Mouse (Mus musculus) midbrain, embryonic 12.5 days (tissue): ENCODE measurements around the gene Fndc9. TPM values are rescaled to one million over a fixed set of nuclear protein-coding genes. Genes with fewer than 3 reads are reported as not detected.

ENCODE experiments used
- ATAC-seq: fragments of 200-750 bp; cut with Nextera tagmentation; 2 replicates; pipeline ENCODE4 v1.8.0; 2017; ENCODE audit warnings: low read depth, moderate TSS enrichment, moderate library complexity; ENCODE audit not compliant: low FRiP score
- H3K27ac ChIP-seq: fragments of 300-500 bp; sonication (generic); replicated peaks from 2 replicates; pipeline ENCODE4 v1.5.1; 2016; ENCODE audit warnings: mild to moderate bottlenecking
- H3K27me3 ChIP-seq: fragments of 300-500 bp; sonication (generic); 2 replicates; pipeline ENCODE4 v1.6.1; 2016; ENCODE audit warnings: mild to moderate bottlenecking
- H3K36me3 ChIP-seq: fragments of 300-500 bp; sonication (generic); 2 replicates; pipeline ENCODE4 v1.6.1; 2016
- H3K4me1 ChIP-seq: fragments of 300-500 bp; sonication (generic); 2 replicates; pipeline ENCODE4 v1.6.1; 2016
- H3K4me2 ChIP-seq: fragments of 300-500 bp; sonication (generic); replicated peaks from 2 replicates; pipeline ENCODE4 v1.6.1; 2016; ENCODE audit warnings: mild to moderate bottlenecking, moderate library complexity
- H3K4me3 ChIP-seq: fragments of 300-500 bp; sonication (generic); 2 replicates; pipeline ENCODE4 v1.5.1; 2016; ENCODE audit warnings: mild to moderate bottlenecking
- H3K9ac ChIP-seq: fragments of 300-500 bp; sonication (generic); replicated peaks from 2 replicates; pipeline ENCODE4 v1.6.1; 2016; ENCODE audit warnings: mild to moderate bottlenecking, moderate library complexity
- H3K9me3 ChIP-seq: fragments of 300-500 bp; sonication (generic); 2 replicates; pipeline ENCODE4 v1.6.1; 2016; ENCODE audit warnings: mild to moderate bottlenecking
- WGBS: fragments of 180-500 bp; shearing (Covaris S2); methylation state at CpG from one replicate; pipeline ENCODE4 v1.1.7; 2016; 5-methylcytosine and 5-hydroxymethylcytosine counted together
- polyA plus RNA-seq: library from polyadenylated mRNA; unstranded; fragments of >200 nt; fragmentation: Nextera tagmentation; extraction: Ambion mirVana; gene quantifications from 2 replicates; pipeline ENCODE4 v1.2.1, GENCODE M21; 2016

Gene Fndc9
- polyA plus RNA-seq, 1 experiment from 2014 or later: 2.2 TPM

GRCm38 (mm10) chr11:46263291-46263690, 28.0 kb downstream of the Fndc9 start:
- no peak overlapping the region for H3K4me2 ChIP-seq
- H3K36me3 ChIP-seq: peaks cover 86% of the 10 kb centered on the region
- H3K9me3 ChIP-seq: no peaks in the 10 kb centered on the region
- H3K4me1 ChIP-seq: no peaks in the 10 kb centered on the region
- no peaks in the 10 kb centered on the region for H3K27me3 ChIP-seq
- H3K27ac ChIP-seq: no peak overlapping the region
- no peak overlapping the region for H3K9ac ChIP-seq
- 93% methylated on average over 11 of the region's 11 CpGs for WGBS
- no peak for ATAC-seq
- H3K4me3 ChIP-seq: no peak overlapping the region

GRCm38 (mm10) chr11:46264584-46264983, 29.3 kb downstream of the Fndc9 start:
- H3K36me3 ChIP-seq: peaks cover 85% of the 10 kb centered on the region
- no peaks in the 10 kb centered on the region for H3K4me1 ChIP-seq
- no peak overlapping the region for H3K4me2 ChIP-seq
- H3K9ac ChIP-seq: no peak overlapping the region
- no peaks in the 10 kb centered on the region for H3K9me3 ChIP-seq
- H3K4me3 ChIP-seq: no peak overlapping the region
- H3K27me3 ChIP-seq: no peaks in the 10 kb centered on the region
- ATAC-seq: no peak
- no peak overlapping the region for H3K27ac ChIP-seq
- WGBS: 66% methylated on average over 3 of the region's 3 CpGs

GRCm38 (mm10) chr11:46265031-46265786, 29.9 kb downstream of the Fndc9 start:
- no peak for ATAC-seq
- no peak overlapping the region for H3K9ac ChIP-seq
- 92% methylated on average over 11 of the region's 11 CpGs for WGBS
- no peak overlapping the region for H3K27ac ChIP-seq
- H3K27me3 ChIP-seq: no peaks in the 10 kb centered on the region
- no peaks in the 10 kb centered on the region for H3K4me1 ChIP-seq
- H3K36me3 ChIP-seq: peaks cover 84% of the 10 kb centered on the region
- no peaks in the 10 kb centered on the region for H3K9me3 ChIP-seq
- H3K4me3 ChIP-seq: no peak overlapping the region
- H3K4me2 ChIP-seq: no peak overlapping the region

GRCm38 (mm10) chr11:46268991-46269390, 33.7 kb downstream of the Fndc9 start:
- no peak overlapping the region for H3K4me2 ChIP-seq
- no peak overlapping the region for H3K4me3 ChIP-seq
- 24% methylated on average over 7 of the region's 7 CpGs for WGBS
- H3K9ac ChIP-seq: no peak overlapping the region
- ATAC-seq: peak; percentile 59; the same call in 1 of the 2 replicates
- peaks cover 79% of the 10 kb centered on the region for H3K36me3 ChIP-seq
- no peaks in the 10 kb centered on the region for H3K9me3 ChIP-seq
- no peaks in the 10 kb centered on the region for H3K27me3 ChIP-seq
- H3K4me1 ChIP-seq: no peaks in the 10 kb centered on the region
- H3K27ac ChIP-seq: no peak overlapping the region

GRCm38 (mm10) chr11:46269391-46269790, 34.1 kb downstream of the Fndc9 start:
- ATAC-seq: 0 out of 2 replicates have a peak, but pooled peaks have one; percentile 29
- no peaks in the 10 kb centered on the region for H3K27me3 ChIP-seq
- no peak overlapping the region for H3K9ac ChIP-seq
- H3K4me3 ChIP-seq: no peak overlapping the region
- H3K4me2 ChIP-seq: no peak overlapping the region
- peaks cover 81% of the 10 kb centered on the region for H3K36me3 ChIP-seq
- no peaks in the 10 kb centered on the region for H3K4me1 ChIP-seq
- H3K9me3 ChIP-seq: no peaks in the 10 kb centered on the region
- H3K27ac ChIP-seq: no peak overlapping the region
- 75% methylated on average over 9 of the region's 9 CpGs for WGBS

GRCm38 (mm10) chr11:46269893-46270292, 34.6 kb downstream of the Fndc9 start:
- no peaks in the 10 kb centered on the region for H3K4me1 ChIP-seq
- 81% methylated on average over 3 of the region's 3 CpGs for WGBS
- H3K36me3 ChIP-seq: peaks cover 79% of the 10 kb centered on the region
- no peaks in the 10 kb centered on the region for H3K9me3 ChIP-seq
- no peaks in the 10 kb centered on the region for H3K27me3 ChIP-seq
- no peak overlapping the region for H3K4me3 ChIP-seq
- H3K27ac ChIP-seq: no peak overlapping the region
- no peak for ATAC-seq
- no peak overlapping the region for H3K9ac ChIP-seq
- no peak overlapping the region for H3K4me2 ChIP-seq

- H3K9ac ChIP-seq: no peak overlapping the region
Observed at GRCm38 (mm10) chr11:46272058-46272681, 36.8 kb downstream of the Fndc9 start.

GRCm38 (mm10) chr11:46273969-46274368, 38.6 kb downstream of the Fndc9 start:
- Histone ChIP-seq H3K27ac (no peak overlapping the region), H3K27me3 (no peaks in the 10 kb centered on the region), H3K9me3 (no peaks in the 10 kb centered on the region), H3K36me3 (peaks cover 69% of the 10 kb centered on the region), H3K4me1 (no peaks in the 10 kb centered on the region; the same call in 1 of the 2 replicates), H3K9ac (no peak overlapping the region), H3K4me2 (no peak overlapping the region), H3K4me3 (no peak overlapping the region)
- 95% methylated on average over 3 of the region's 3 CpGs for WGBS
- ATAC-seq: no peak

More at GRCm38 (mm10) chr11:46272058-46272681, 36.8 kb downstream of the Fndc9 start:
- Histone ChIP-seq H3K4me3 (no peak overlapping the region), H3K4me2 (no peak overlapping the region), H3K27me3 (no peaks in the 10 kb centered on the region), H3K4me1 (no peaks in the 10 kb centered on the region; the same call in 1 of the 2 replicates), H3K27ac (no peak overlapping the region), H3K36me3 (peaks cover 67% of the 10 kb centered on the region), H3K9me3 (no peaks in the 10 kb centered on the region)
- ATAC-seq: no peak
- WGBS: 70% methylated on average over 8 of the region's 8 CpGs

- 12% methylated on average over 6 of the region's 6 CpGs for WGBS
- Histone ChIP-seq H3K27ac (no peak overlapping the region), H3K4me2 (no peak overlapping the region), H3K9me3 (no peaks in the 10 kb centered on the region), H3K4me3 (no peak overlapping the region), H3K4me1 (no peaks in the 10 kb centered on the region; the same call in 1 of the 2 replicates), H3K27me3 (no peaks in the 10 kb centered on the region), H3K36me3 (peaks cover 71% of the 10 kb centered on the region), H3K9ac (no peak overlapping the region)
- peak; percentile 59 for ATAC-seq
Observed at GRCm38 (mm10) chr11:46275302-46275701, 40.0 kb downstream of the Fndc9 start.

- Histone ChIP-seq H3K4me3 (no peak overlapping the region), H3K4me2 (no peak overlapping the region), H3K27ac (no peak overlapping the region), H3K9me3 (no peaks in the 10 kb centered on the region), H3K4me1 (no peaks in the 10 kb centered on the region; the same call in 1 of the 2 replicates), H3K27me3 (no peaks in the 10 kb centered on the region), H3K36me3 (peaks cover 70% of the 10 kb centered on the region), H3K9ac (no peak overlapping the region)
- no peak for ATAC-seq
- 92% methylated on average over 8 of the region's 8 CpGs for WGBS
Observed at GRCm38 (mm10) chr11:46276168-46276567, 40.8 kb downstream of the Fndc9 start.

- no peaks in the 10 kb centered on the region for H3K9me3 ChIP-seq
- H3K4me3 ChIP-seq: no peak overlapping the region
- no peak for ATAC-seq
- H3K27me3 ChIP-seq: no peaks in the 10 kb centered on the region
- H3K9ac ChIP-seq: no peak overlapping the region
- H3K4me2 ChIP-seq: no peak overlapping the region
- H3K27ac ChIP-seq: no peak overlapping the region
- peaks cover 75% of the 10 kb centered on the region for H3K36me3 ChIP-seq
- no peaks in the 10 kb centered on the region; the same call in 1 of the 2 replicates for H3K4me1 ChIP-seq
- 48% methylated on average over 5 of the region's 5 CpGs for WGBS
Observed at GRCm38 (mm10) chr11:46276778-46277177, 41.4 kb downstream of the Fndc9 start.

GRCm38 (mm10) chr11:46278140-46278539, 42.8 kb downstream of the Fndc9 start:
- no peaks in the 10 kb centered on the region for H3K27me3 ChIP-seq
- no peaks in the 10 kb centered on the region; the same call in 1 of the 2 replicates for H3K4me1 ChIP-seq
- no peak overlapping the region for H3K4me2 ChIP-seq
- H3K4me3 ChIP-seq: no peak overlapping the region
- peaks cover 75% of the 10 kb centered on the region for H3K36me3 ChIP-seq
- H3K9me3 ChIP-seq: no peaks in the 10 kb centered on the region
- 63% methylated on average over 5 of the region's 5 CpGs for WGBS
- no peak for ATAC-seq
- H3K27ac ChIP-seq: no peak overlapping the region
- H3K9ac ChIP-seq: no peak overlapping the region
